Mouse (Mus musculus): ENCODE measurements at regions not wholly inside any gene's neighbourhood (a gene's known extent, or its start where the extent isn't known, plus 50 kb on each side); places are given as distances from the start of the nearest gene placed in this dataset.

- DNase-seq (ENCODE audit: low read depth, low spot score) = no peak
These were observed 194.9 kb upstream of the Gm10192 start for GRCm38 (mm10) chr4:97377593-97378542.

GRCm38 (mm10) chr4:97360473-97360872 is 177.5 kb upstream of the Gm10192 start:
- DNase-seq (ENCODE audit: low read depth, low spot score) = no peak

GRCm38 (mm10) chr4:97357958-97358357 is 175.0 kb upstream of the Gm10192 start:
- DNase-seq (ENCODE audit: low read depth, low spot score) = no peak

GRCm38 (mm10) chr4:97346799-97347198 is 163.8 kb upstream of the Gm10192 start:
- no peak for DNase-seq (ENCODE audit: low read depth, low spot score)

GRCm38 (mm10) chr4:97344335-97344734 is 161.4 kb upstream of the Gm10192 start:
- peak; percentile 64 for DNase-seq (ENCODE audit: low read depth, low spot score)

DNA sequence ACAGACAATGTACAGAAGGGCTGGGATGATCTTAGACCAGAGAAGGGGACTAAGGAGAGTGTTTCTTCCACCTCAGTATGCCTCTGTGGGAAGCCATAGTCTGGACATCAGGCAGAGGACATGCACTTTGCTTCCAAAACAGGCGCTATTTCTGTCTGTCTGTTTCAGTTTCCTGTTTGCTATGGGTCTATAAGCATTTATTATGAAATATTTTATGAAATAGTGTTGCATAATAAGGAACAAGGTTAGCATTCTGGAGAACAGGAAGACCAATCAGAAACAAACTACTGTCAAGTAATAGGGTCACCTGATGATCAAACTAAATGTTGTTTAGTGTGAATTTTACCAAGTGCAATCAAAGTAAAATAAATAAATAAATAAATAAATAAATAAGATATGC is 160.4 kb upstream of the Gm10192 start:
- no peak for DNase-seq (ENCODE audit: low read depth, low spot score)
